Mouse (Mus musculus) liver, embryonic 13.5 days (tissue): ENCODE data around the gene Rex1bd. TPM values are rescaled to one million over a fixed set of nuclear protein-coding genes. Genes with fewer than 3 reads are reported as not detected.
A peak's percentile ranks its signal among the peaks of the same experiment; 100 is the strongest.

ENCODE experiments used
- ATAC-seq: fragments of 200-750 bp; cut with Nextera tagmentation; 2 replicates; pipeline ENCODE4 v1.8.0; 2017; ENCODE audit warnings: low read depth, mild to moderate bottlenecking, moderate number of reproducible peaks, moderate library complexity
- DNase-seq: peaks from one replicate; pipeline ENCODE4 v3.0.0; 2022
- H3K27ac ChIP-seq: fragments of 300-500 bp; sonication (generic); 2 replicates; pipeline ENCODE4 v1.5.1; 2015; ENCODE audit warnings: moderate library complexity, mild to moderate bottlenecking, inconsistent platforms
- H3K27me3 ChIP-seq: fragments of 300-500 bp; sonication (generic); 2 replicates; pipeline ENCODE4 v1.6.1; 2015; ENCODE audit warnings: mild to moderate bottlenecking, inconsistent platforms
- H3K36me3 ChIP-seq: fragments of 300-500 bp; sonication (generic); 2 replicates; pipeline ENCODE4 v1.6.1; 2015; ENCODE audit warnings: mild to moderate bottlenecking, inconsistent platforms
- H3K4me1 ChIP-seq: fragments of 300-500 bp; sonication (generic); replicated peaks from 2 replicates; pipeline ENCODE4 v1.6.1; 2015; ENCODE audit warnings: inconsistent platforms
- H3K4me2 ChIP-seq: fragments of 300-500 bp; sonication (generic); 2 replicates; pipeline ENCODE4 v1.6.1; 2015; ENCODE audit warnings: inconsistent platforms, mild to moderate bottlenecking, moderate library complexity
- H3K4me3 ChIP-seq: fragments of 300-500 bp; sonication (generic); replicated peaks from 2 replicates; pipeline ENCODE4 v1.5.1; 2015; ENCODE audit warnings: mild to moderate bottlenecking, inconsistent platforms
- H3K9ac ChIP-seq: fragments of 300-500 bp; sonication (generic); 2 replicates; pipeline ENCODE4 v1.6.1; 2015; ENCODE audit warnings: mild to moderate bottlenecking, inconsistent platforms
- H3K9me3 ChIP-seq: fragments of 300-500 bp; sonication (generic); replicated peaks from 2 replicates; pipeline ENCODE4 v1.6.1; 2016; ENCODE audit warnings: inconsistent platforms
- WGBS: fragments of 180-500 bp; shearing (Covaris S2); methylation state at CpG from one replicate; pipeline ENCODE4 v1.1.7; 2015; ENCODE audit not compliant: insufficient replicate concordance; 5-methylcytosine and 5-hydroxymethylcytosine counted together
- polyA plus RNA-seq: library from polyadenylated mRNA; unstranded; fragments of >200 nt; fragmentation: Nextera tagmentation; extraction: Ambion mirVana; gene quantifications from 2 replicates; pipeline ENCODE4 v1.2.1, GENCODE M21; 2015

The Rex1bd gene
- polyA plus RNA-seq, 1 experiment from 2014 or later: 81.2 TPM

- H3K27me3 ChIP-seq: no peaks in the 10 kb centered on the region
- peak overlapping the region; percentile 21; the same call in 1 of the 2 replicates for H3K4me2 ChIP-seq
- H3K27ac ChIP-seq: peak overlapping the region; percentile 43; the same call in 1 of the 2 replicates
- no peak overlapping the region for H3K4me3 ChIP-seq
- peaks cover 14% of the 10 kb centered on the region for H3K36me3 ChIP-seq
- ATAC-seq (peak; percentile 45), DNase-seq (no peak)
- H3K4me1 ChIP-seq: peaks cover 48% of the 10 kb centered on the region
- no peak overlapping the region; the same call in 1 of the 2 replicates for H3K9ac ChIP-seq
- no peaks in the 10 kb centered on the region for H3K9me3 ChIP-seq
- WGBS: 26% methylated on average over 10 of the region's 10 CpGs
These were observed 37.1 kb downstream of the Rex1bd start for GRCm38 (mm10) chr8:70469295-70469916.

GRCm38 (mm10) chr8:70468733-70469132 lies 37.8 kb downstream of the Rex1bd start:
- 82% methylated on average over 4 of the region's 4 CpGs for WGBS
- no peak for ATAC-seq
- H3K4me1 ChIP-seq: peaks cover 46% of the 10 kb centered on the region

GRCm38 (mm10) chr8:70467907-70468306 lies 38.6 kb downstream of the Rex1bd start:
- no peak overlapping the region for H3K27ac ChIP-seq

More at GRCm38 (mm10) chr8:70468733-70469132, 37.8 kb downstream of the Rex1bd start:
- no peak for DNase-seq
- Histone ChIP-seq H3K27me3 (no peaks in the 10 kb centered on the region), H3K9me3 (no peaks in the 10 kb centered on the region), H3K9ac (no peak overlapping the region), H3K36me3 (peaks cover 12% of the 10 kb centered on the region), H3K27ac (no peak overlapping the region), H3K4me3 (no peak overlapping the region), H3K4me2 (0 out of 2 replicates have a peak overlapping the region, but pooled peaks have one; percentile 21)

GRCm38 (mm10) chr8:70467229-70467725 lies 39.3 kb downstream of the Rex1bd start:
- 69% methylated on average over 5 of the region's 5 CpGs for WGBS
- no peak overlapping the region for H3K4me2 ChIP-seq
- H3K9ac ChIP-seq: no peak overlapping the region
- H3K4me1 ChIP-seq: peaks cover 46% of the 10 kb centered on the region
- H3K27me3 ChIP-seq: no peaks in the 10 kb centered on the region
- DNase-seq (no peak), ATAC-seq (0 out of 2 replicates have a peak, but pooled peaks have one; percentile 14)
- no peaks in the 10 kb centered on the region for H3K9me3 ChIP-seq
- no peak overlapping the region for H3K27ac ChIP-seq
- H3K4me3 ChIP-seq: no peak overlapping the region
- H3K36me3 ChIP-seq: peaks cover 12% of the 10 kb centered on the region

More at GRCm38 (mm10) chr8:70467907-70468306, 38.6 kb downstream of the Rex1bd start:
- Histone ChIP-seq H3K9ac (no peak overlapping the region), H3K4me1 (peaks cover 46% of the 10 kb centered on the region), H3K27me3 (no peaks in the 10 kb centered on the region), H3K4me2 (no peak overlapping the region), H3K4me3 (no peak overlapping the region), H3K36me3 (peaks cover 12% of the 10 kb centered on the region), H3K9me3 (no peaks in the 10 kb centered on the region)
- ATAC-seq: no peak
- DNase-seq: no peak
- WGBS: 50% methylated on average over 1 of the region's 1 CpGs

GRCm38 (mm10) chr8:70466771-70467170 lies 39.8 kb downstream of the Rex1bd start:
- Histone ChIP-seq H3K4me1 (peaks cover 46% of the 10 kb centered on the region), H3K9me3 (no peaks in the 10 kb centered on the region), H3K4me2 (no peak overlapping the region), H3K4me3 (no peak overlapping the region), H3K9ac (no peak overlapping the region), H3K36me3 (peaks cover 12% of the 10 kb centered on the region), H3K27ac (no peak overlapping the region), H3K27me3 (no peaks in the 10 kb centered on the region)
- ATAC-seq: no peak
- DNase-seq: no peak
- WGBS: 77% methylated on average over 11 of the region's 11 CpGs

- Histone ChIP-seq H3K36me3 (peaks cover 12% of the 10 kb centered on the region), H3K9ac (no peak overlapping the region), H3K4me1 (peaks cover 49% of the 10 kb centered on the region), H3K9me3 (no peaks in the 10 kb centered on the region), H3K4me3 (no peak overlapping the region), H3K4me2 (no peak overlapping the region), H3K27ac (no peak overlapping the region), H3K27me3 (no peaks in the 10 kb centered on the region)
- WGBS: 83% methylated on average over 4 of the region's 4 CpGs
- ATAC-seq: no peak
- no peak for DNase-seq
These were observed 40.2 kb downstream of the Rex1bd start for GRCm38 (mm10) chr8:70466305-70466704.

- Histone ChIP-seq H3K9me3 (no peaks in the 10 kb centered on the region), H3K27me3 (no peaks in the 10 kb centered on the region), H3K36me3 (peaks cover 12% of the 10 kb centered on the region), H3K4me3 (no peak overlapping the region), H3K4me1 (peaks cover 52% of the 10 kb centered on the region), H3K4me2 (no peak overlapping the region), H3K9ac (no peak overlapping the region), H3K27ac (no peak overlapping the region)
- DNase-seq: no peak
- WGBS: 92% methylated on average over 4 of the region's 4 CpGs
- no peak for ATAC-seq
These were observed 40.9 kb downstream of the Rex1bd start for GRCm38 (mm10) chr8:70465701-70466100.

GRCm38 (mm10) chr8:70464162-70464561 lies 42.4 kb downstream of the Rex1bd start:
- DNase-seq (no peak), ATAC-seq (no peak)
- Histone ChIP-seq H3K9me3 (peaks cover 4% of the 10 kb centered on the region; the same call in 1 of the 2 replicates), H3K4me2 (no peak overlapping the region), H3K36me3 (peaks cover 17% of the 10 kb centered on the region), H3K27ac (no peak overlapping the region), H3K4me3 (no peak overlapping the region), H3K4me1 (peaks cover 37% of the 10 kb centered on the region), H3K9ac (no peak overlapping the region), H3K27me3 (no peaks in the 10 kb centered on the region)
- 80% methylated on average over 6 of the region's 6 CpGs for WGBS

GRCm38 (mm10) chr8:70463306-70463705 lies 43.2 kb downstream of the Rex1bd start:
- no peak for DNase-seq
- Histone ChIP-seq H3K36me3 (peaks cover 17% of the 10 kb centered on the region), H3K4me3 (no peak overlapping the region), H3K4me2 (no peak overlapping the region), H3K9ac (no peak overlapping the region), H3K9me3 (peaks cover 4% of the 10 kb centered on the region; the same call in 1 of the 2 replicates), H3K27me3 (no peaks in the 10 kb centered on the region), H3K4me1 (peaks cover 32% of the 10 kb centered on the region), H3K27ac (no peak overlapping the region)
- 85% methylated on average over 4 of the region's 4 CpGs for WGBS
- ATAC-seq: no peak

- Histone ChIP-seq H3K9ac (no peak overlapping the region), H3K4me2 (no peak overlapping the region), H3K27me3 (no peaks in the 10 kb centered on the region), H3K9me3 (peaks cover 4% of the 10 kb centered on the region; the same call in 1 of the 2 replicates), H3K4me3 (no peak overlapping the region), H3K4me1 (peaks cover 32% of the 10 kb centered on the region), H3K27ac (no peak overlapping the region), H3K36me3 (peaks cover 17% of the 10 kb centered on the region)
- DNase-seq: no peak
- ATAC-seq: no peak
- 86% methylated on average over 8 of the region's 8 CpGs for WGBS
These were observed 44.1 kb downstream of the Rex1bd start for GRCm38 (mm10) chr8:70462516-70462813.

- peaks cover 17% of the 10 kb centered on the region for H3K36me3 ChIP-seq
- no peak for ATAC-seq
- WGBS: 79% methylated on average over 16 of the region's 16 CpGs
- H3K4me3 ChIP-seq: no peak overlapping the region
- H3K9me3 ChIP-seq: peaks cover 4% of the 10 kb centered on the region; the same call in 1 of the 2 replicates
- H3K4me1 ChIP-seq: peaks cover 31% of the 10 kb centered on the region
- no peak for DNase-seq
- no peak overlapping the region for H3K4me2 ChIP-seq
- no peaks in the 10 kb centered on the region for H3K27me3 ChIP-seq
- H3K9ac ChIP-seq: no peak overlapping the region
- no peak overlapping the region for H3K27ac ChIP-seq
These were observed 44.6 kb downstream of the Rex1bd start for GRCm38 (mm10) chr8:70461765-70462515.
